24 mouse cellular contexts compared by ENCODE assay signal in the genomic region with DNA sequence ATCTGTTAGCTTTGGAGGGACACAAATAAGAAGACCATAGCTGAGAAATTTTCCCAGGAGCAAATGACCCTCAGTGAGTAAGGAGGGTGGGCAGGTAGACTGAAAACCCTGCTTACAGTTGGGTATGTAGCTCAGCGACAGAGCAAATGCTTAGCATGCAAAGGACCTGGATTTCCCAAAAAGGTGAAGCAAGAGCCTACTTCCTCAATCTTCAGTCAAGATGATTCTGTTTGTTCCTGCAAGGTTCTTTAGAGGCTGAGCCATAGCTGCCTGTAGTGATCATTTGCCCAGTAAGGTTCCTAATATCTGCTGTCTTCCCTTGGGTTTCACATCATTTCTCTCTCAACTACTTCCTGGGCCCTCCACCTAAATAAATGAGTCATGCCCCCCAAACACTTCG.
"Had no signal": no experiment of that assay in that cellular context is flagged by ENCODE, and none has a peak within 500 bp of the region (broad histone marks: within the 10 kb centered on the region; RNA-seq: fewer than 3 reads in every experiment).

No protein-coding gene starts in this region.

- H3K9ac ChIP-seq: limb, embryonic 12.5 days; limb, embryonic 15.5 days; liver, embryonic 14.5 days; liver, postnatal 0 days; lung, embryonic 14.5 days; neural tube, embryonic 12.5 days; neural tube, embryonic 15.5 days had no signal

- ATAC-seq: liver, postnatal 0 days; lung, postnatal 0 days had no signal

- H3K27ac ChIP-seq: kidney, postnatal 0 days; layer of hippocampus, adult 2 months; limb, embryonic 12.5 days; limb, embryonic 15.5 days; liver, embryonic 14.5 days; neural tube, embryonic 12.5 days; neural tube, embryonic 15.5 days had no signal

- H3K4me2 ChIP-seq: limb, embryonic 12.5 days; limb, embryonic 15.5 days; liver, embryonic 11.5 days; lung, embryonic 14.5 days; midbrain, embryonic 11.5 days; neural tube, embryonic 12.5 days; neural tube, embryonic 15.5 days had no signal

- H3K4me3 ChIP-seq: layer of hippocampus, adult 2 months; limb, embryonic 12.5 days; limb, embryonic 15.5 days; megakaryocyte, embryonic 14.5 days; neural tube, embryonic 12.5 days; neural tube, embryonic 15.5 days had no signal

- H3K36me3 ChIP-seq: limb, embryonic 12.5 days; limb, embryonic 15.5 days; neural tube, embryonic 12.5 days; neural tube, embryonic 15.5 days had no signal

- DNase-seq: kidney, adult 11 months; kidney, adult 9 months; kidney, postnatal 25 days; layer of hippocampus, adult 9-11 months; left cerebral cortex, postnatal 4 days; liver, postnatal 0 days; lung, embryonic 14.5 days; lung, postnatal 4 days; midbrain, embryonic 14.5 days; retina, postnatal 1 day; right cerebral cortex, postnatal 25 days; thymus, adult 18-20 months; thymus, postnatal 36 days had no signal

- H3K27me3 ChIP-seq: limb, embryonic 15.5 days; megakaryocyte, embryonic 14.5 days had no signal

- H3K4me1 ChIP-seq: limb, embryonic 12.5 days; limb, embryonic 15.5 days; megakaryocyte, embryonic 14.5 days; neural tube, embryonic 12.5 days; neural tube, embryonic 15.5 days had no signal

- H3K9me3 ChIP-seq: limb, embryonic 12.5 days; limb, embryonic 15.5 days; megakaryocyte, embryonic 14.5 days; neural tube, embryonic 12.5 days; neural tube, embryonic 15.5 days had no signal
